Mouse (Mus musculus): ENCODE results near the gene Fam8a1.

DNA sequence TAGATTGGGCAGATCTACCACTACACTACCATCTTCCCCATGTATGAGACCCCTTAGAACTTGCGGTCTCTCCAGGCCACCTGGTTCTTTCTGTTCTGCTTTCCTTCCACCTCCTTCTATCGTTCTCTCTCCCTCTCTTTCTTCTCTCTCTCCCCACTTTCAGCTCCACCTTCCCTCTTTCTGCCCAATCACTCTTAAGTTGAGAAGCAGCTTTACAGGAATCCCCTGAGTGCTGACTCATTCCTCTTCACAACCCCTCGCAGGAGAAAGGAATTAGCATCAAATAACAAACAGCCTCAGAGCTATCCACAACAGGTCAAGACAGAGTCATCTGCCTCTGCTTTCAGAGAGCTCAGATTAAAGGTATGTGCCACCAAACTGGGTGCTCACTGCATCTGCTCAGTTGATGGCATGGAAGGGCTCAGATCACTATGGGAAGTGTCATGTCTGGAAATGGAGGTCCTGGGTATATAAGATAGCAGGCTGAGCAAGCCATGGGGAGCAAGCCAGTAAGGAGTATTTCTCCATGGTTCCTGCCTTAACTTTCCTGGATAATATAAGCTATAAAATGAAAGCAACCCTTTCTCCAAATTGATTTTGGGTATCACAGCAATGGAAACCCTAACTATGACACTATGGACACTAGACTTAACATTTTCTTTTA is 46.8 kb downstream of the Fam8a1 start:
- TF ChIP-seq POLR2A (IDR thresholded peaks at IDR 0.05; ENCODE audit: low read depth, low read length) (no peak; the same call in 1 of the 2 replicates), CHD2 (IDR thresholded peaks at IDR 0.05; ENCODE audit: low read length) (0 out of 2 replicates have a peak, but pooled peaks have one; percentile 30), EP300 (IDR thresholded peaks at IDR 0.05; ENCODE audit: low read length) (peak; percentile 96), E2F4 (IDR thresholded peaks at IDR 0.05; ENCODE audit: insufficient replicate concordance, low read depth, low read length) (no peak), TBP (conservative IDR thresholded peaks at IDR 0.05; ENCODE audit: low read depth, low read length) (no peak), UBTF (IDR thresholded peaks at IDR 0.05; ENCODE audit: low read depth, low read length) (no peak), ELF1 (IDR thresholded peaks at IDR 0.05; ENCODE audit: low read depth, low read length) (no peak), ZNF384 (IDR thresholded peaks at IDR 0.05; ENCODE audit: low read depth, low read length) (no peak), NRF1 (IDR thresholded peaks at IDR 0.05; ENCODE audit: low read depth, low read length) (no peak), BHLHE40 (IDR thresholded peaks at IDR 0.05; ENCODE audit: low read depth, low read length) (no peak), MYC (IDR thresholded peaks at IDR 0.05; ENCODE audit: low read depth, low read length) (no peak)

All from CH12.LX (cell line).